8 mouse cellular contexts compared by ENCODE assay signal in genomic region chr10:81341333-81341949, GRCm38 (mm10). TPM values are rescaled to one million over a fixed set of nuclear protein-coding genes. Genes with fewer than 3 reads are reported as not detected.
A peak's percentile ranks its signal among the peaks of the same experiment; 100 is the strongest.
DNase-seq lines count a peak whose midpoint lies in the region; ATAC-seq and TF ChIP-seq lines count a peak whose summit lies in the region.
"Had no signal": no experiment of that assay in that cellular context is flagged by ENCODE, and none has a peak within 500 bp of the region (broad histone marks: within the 10 kb centered on the region; RNA-seq: fewer than 3 reads in every experiment).

No protein-coding gene starts in this region.

- peak; percentile 91 for TF ChIP-seq CTCF in liver, embryonic 14.5 days (IDR thresholded peaks at IDR 0.05; ENCODE audit: low read depth)

- WGBS in liver, embryonic 12.5 days (ENCODE audit: insufficient replicate concordance): 30% methylated on average over 16 of the region's 16 CpGs
- WGBS in liver, embryonic 14.5 days (ENCODE audit: insufficient replicate concordance): 36% methylated on average over 16 of the region's 16 CpGs

- no peak overlapping the region for H3K27ac ChIP-seq in liver, embryonic 12.5 days
- H3K27ac ChIP-seq in ES-E14 (ENCODE audit: insufficient read depth, low read depth, low read length, poor library complexity, severe bottlenecking): peak overlapping the region; percentile 26; the same call in 1 of the 2 replicates
- no peak overlapping the region for H3K27ac ChIP-seq in liver, embryonic 14.5 days
- H3K27ac ChIP-seq: midbrain, embryonic 12.5 days had no signal

- peaks cover 40% of the 10 kb centered on the region for H3K4me1 ChIP-seq in liver, embryonic 12.5 days
- peaks cover 0 to 18% of the 10 kb centered on the region in 2 experiments; a peak in 2 of 4 replicates for H3K4me1 ChIP-seq in ES-E14 (ENCODE audit: control insufficient read depth in 2 of 2, insufficient read depth in 2 of 2, low read length in 2 of 2, poor library complexity in 1 of 2)
- peaks cover 9 to 12% of the 10 kb centered on the region in 2 experiments for H3K4me1 ChIP-seq in liver, embryonic 14.5 days (replicated peaks; ENCODE audit: control insufficient read depth in 2 of 2, insufficient read depth in 2 of 2, low read length in 1 of 2)

- no peaks in the 10 kb centered on the region for H3K36me3 ChIP-seq in liver, embryonic 12.5 days
- no peaks in the 10 kb centered on the region for H3K36me3 ChIP-seq in ES-E14 (ENCODE audit: control insufficient read depth, insufficient read depth, low read length, poor library complexity, severe bottlenecking)
- H3K36me3 ChIP-seq in liver, embryonic 14.5 days (replicated peaks; ENCODE audit: control insufficient read depth, insufficient read depth, low read depth): no peaks in the 10 kb centered on the region

- no peak for ATAC-seq in liver, embryonic 12.5 days
- ATAC-seq in liver, embryonic 14.5 days (ENCODE audit: insufficient read depth): no peak

- H3K9ac ChIP-seq in liver, embryonic 12.5 days: no peak overlapping the region
- H3K9ac ChIP-seq in ES-E14 (ENCODE audit: insufficient read depth, low read depth, low read length, poor library complexity, severe bottlenecking): no peak overlapping the region
- no peak overlapping the region for H3K9ac ChIP-seq in liver, embryonic 14.5 days (replicated peaks)
- H3K9ac ChIP-seq: midbrain, embryonic 12.5 days had no signal

- no peaks in the 10 kb centered on the region for H3K9me3 ChIP-seq in liver, embryonic 12.5 days (replicated peaks)
- H3K9me3 ChIP-seq in ES-E14 (ENCODE audit: control insufficient read depth, insufficient read depth, low read depth, low read length): no peaks in the 10 kb centered on the region
- no peaks in the 10 kb centered on the region for H3K9me3 ChIP-seq in liver, embryonic 14.5 days (ENCODE audit: control insufficient read depth, low read length)
- H3K9me3 ChIP-seq: midbrain, embryonic 12.5 days had no signal

- DNase-seq in liver: peak; percentile 75
- DNase-seq in ES-E14 (ENCODE audit: low read depth, low spot score): no peak
- DNase-seq in adrenal gland, postnatal 36 days: peak; percentile 83 to 90
- DNase-seq in gastrocnemius, postnatal 10 days: peak; percentile 84
- DNase-seq in liver, embryonic 14.5 days (ENCODE audit: low read depth in 3 of 3, low spot score in 3 of 3): no peak
- peak; percentile 56 to 66 for DNase-seq in spleen, postnatal 36 days (ENCODE audit: low spot score in 2 of 2)

- H3K27me3 ChIP-seq in liver, embryonic 12.5 days (replicated peaks): peaks cover 78% of the 10 kb centered on the region
- peaks cover 41% of the 10 kb centered on the region for H3K27me3 ChIP-seq in liver, embryonic 14.5 days (ENCODE audit: control insufficient read depth, insufficient read depth, low read length)

- H3K4me3 ChIP-seq in liver, embryonic 12.5 days: no peak overlapping the region
- no peak overlapping the region for H3K4me3 ChIP-seq in ES-E14 (ENCODE audit: insufficient read depth in 1 of 2, low read depth in 1 of 2, low read length in 2 of 2, poor library complexity in 1 of 2, severe bottlenecking in 1 of 2)
- no peak overlapping the region for H3K4me3 ChIP-seq in liver, embryonic 14.5 days (ENCODE audit: insufficient read depth in 1 of 2, low read depth in 2 of 2, low read length in 2 of 2)
- H3K4me3 ChIP-seq: midbrain, embryonic 12.5 days had no signal

- H3K4me2 ChIP-seq in liver, embryonic 12.5 days: no peak overlapping the region
- no peak overlapping the region for H3K4me2 ChIP-seq in liver, embryonic 14.5 days (ENCODE audit: low read depth)
- H3K4me2 ChIP-seq: midbrain, embryonic 12.5 days had no signal

- in situ Hi-C loops in ES-E14 (cut with MboI; ENCODE audit: low sequenced_read_pairs in 2 of 2, unreplicated experiment in 2 of 2): no loop called here

- no peak for TF ChIP-seq EP300 in liver, embryonic 14.5 days (IDR thresholded peaks at IDR 0.05; ENCODE audit: low read depth)

TF ChIP-seq in ES-E14, 5 proteins besides CTCF, POLR2A, EP300 and RAD21:
- no peak for TF ChIP-seq ZC3H11A (IDR thresholded peaks at IDR 0.05; ENCODE audit: borderline replicate concordance, low read depth, low read length)
- no peak for TF ChIP-seq CHD2 (IDR thresholded peaks at IDR 0.05; ENCODE audit: low read depth, low read length)
- TF ChIP-seq ZNF384 (IDR thresholded peaks at IDR 0.05; ENCODE audit: low read depth, low read length): no peak
- TF ChIP-seq MAFK (IDR thresholded peaks at IDR 0.05; ENCODE audit: insufficient read depth, low read depth, low read length): no peak
- TF ChIP-seq HCFC1 (IDR thresholded peaks at IDR 0.05; ENCODE audit: borderline replicate concordance, insufficient read depth, low read length): no peak
TF ChIP-seq in ES-E14: peak in this region for 0.

RNA-seq across cellular contexts. Expression of gene Gipc3, which starts 1.6 kb away (rescaled TPM):
- polyA plus RNA-seq in liver, embryonic 12.5 days (2016; fragmentation: Nextera tagmentation; extraction: Ambion mirVana): 0.04 TPM in 1 of 2 replicates, not detected in the other
- 0.09 and 0.16 TPM in 2 replicates for total RNA-seq in ES-E14 (2012; rRNA removed)
- 1 to 10 TPM; 3.5 to 7.7 TPM for total RNA-seq in adrenal gland, postnatal 36 days (2021)
- total RNA-seq in gastrocnemius, postnatal 10 days (2021): 1 to 10 TPM in 1 of 2 experiments, under 1 TPM in 1; 0.96 to 1.3 TPM
- polyA plus RNA-seq in liver, embryonic 14.5 days (2012; rRNA removed): 0.01 TPM in 2 replicates
- polyA plus RNA-seq in liver, embryonic 14.5 days (2014; fragmentation: Nextera tagmentation; extraction: Ambion mirVana): not detected in 2 replicates
- polyA plus RNA-seq: midbrain, embryonic 12.5 days had no signal

RNA-seq across cellular contexts. Expression of gene Hmg20b, which starts 8.8 kb away (rescaled TPM):
- 39.9 and 47.1 TPM in 2 replicates for polyA plus RNA-seq in liver, embryonic 12.5 days (2016; fragmentation: Nextera tagmentation; extraction: Ambion mirVana)
- 43.5 and 55.9 TPM in 2 replicates for total RNA-seq in ES-E14 (2012; rRNA removed)
- total RNA-seq in adrenal gland, postnatal 36 days (2021): 10 to 100 TPM; 88.9 to 92.3 TPM
- 10 to 100 TPM; 26.8 to 41.9 TPM for total RNA-seq in gastrocnemius, postnatal 10 days (2021)
- polyA plus RNA-seq in liver, embryonic 14.5 days (2012; rRNA removed): 20.6 and 24.9 TPM in 2 replicates
- polyA plus RNA-seq in liver, embryonic 14.5 days (2014; fragmentation: Nextera tagmentation; extraction: Ambion mirVana): 20.3 and 23.7 TPM in 2 replicates

RNA-seq across cellular contexts. Expression of gene Tbxa2r, which starts 12.9 kb away (rescaled TPM):
- 6.7 and 7.0 TPM in 2 replicates for polyA plus RNA-seq in liver, embryonic 12.5 days (2016; fragmentation: Nextera tagmentation; extraction: Ambion mirVana)
- 2.3 and 4.5 TPM in 2 replicates for total RNA-seq in ES-E14 (2012; rRNA removed)
- total RNA-seq in adrenal gland, postnatal 36 days (2021): 10 to 100 TPM; 53.2 to 53.9 TPM
- total RNA-seq in gastrocnemius, postnatal 10 days (2021): 1 to 10 TPM; 2.3 to 3.8 TPM
- polyA plus RNA-seq in liver, embryonic 14.5 days (2012; rRNA removed): 2.4 and 3.1 TPM in 2 replicates
- 1.9 and 3.3 TPM in 2 replicates for polyA plus RNA-seq in liver, embryonic 14.5 days (2014; fragmentation: Nextera tagmentation; extraction: Ambion mirVana)

RNA-seq across cellular contexts. Expression of gene Mfsd12, which starts 15.8 kb away (rescaled TPM):
- polyA plus RNA-seq in liver, embryonic 12.5 days (2016; fragmentation: Nextera tagmentation; extraction: Ambion mirVana): 20.8 and 21.0 TPM in 2 replicates
- total RNA-seq in ES-E14 (2012; rRNA removed): 28.7 and 46.1 TPM in 2 replicates
- 10 to 100 TPM; 16.7 to 22.7 TPM for total RNA-seq in adrenal gland, postnatal 36 days (2021)
- 1 to 10 TPM; 4.5 to 7.5 TPM for total RNA-seq in gastrocnemius, postnatal 10 days (2021)
- 8.4 and 9.3 TPM in 2 replicates for polyA plus RNA-seq in liver, embryonic 14.5 days (2012; rRNA removed)
- polyA plus RNA-seq in liver, embryonic 14.5 days (2014; fragmentation: Nextera tagmentation; extraction: Ambion mirVana): 6.1 and 8.3 TPM in 2 replicates

RNA-seq across cellular contexts. Expression of gene Cactin, which starts 20.5 kb away (rescaled TPM):
- polyA plus RNA-seq in liver, embryonic 12.5 days (2016; fragmentation: Nextera tagmentation; extraction: Ambion mirVana): 52.9 and 55.1 TPM in 2 replicates
- total RNA-seq in ES-E14 (2012; rRNA removed): 53.1 and 54.9 TPM in 2 replicates
- total RNA-seq in adrenal gland, postnatal 36 days (2021): 10 to 100 TPM; 37.9 to 39.1 TPM
- 10 to 100 TPM; 11.0 to 14.5 TPM for total RNA-seq in gastrocnemius, postnatal 10 days (2021)
- 20.8 and 24.3 TPM in 2 replicates for polyA plus RNA-seq in liver, embryonic 14.5 days (2012; rRNA removed)
- polyA plus RNA-seq in liver, embryonic 14.5 days (2014; fragmentation: Nextera tagmentation; extraction: Ambion mirVana): 12.1 and 16.6 TPM in 2 replicates

Comparison
In these comparisons a context has a peak if more than half of its experiments do, and no peak if none do; other contexts are left out.
1. DNase-seq: peak in liver (single experiment), adrenal gland, postnatal 36 days (2 of 2), gastrocnemius, postnatal 10 days (single experiment) and spleen, postnatal 36 days (2 of 2); none in ES-E14 (single experiment) and liver, embryonic 14.5 days (0 of 3).